Mouse (Mus musculus): ENCODE measurements at regions not wholly inside any gene's neighbourhood (a gene's known extent, or its start where the extent isn't known, plus 50 kb on each side); places are given as distances from the start of the nearest gene placed in this dataset.

- no peaks in the 10 kb centered on the region for H3K79me2 ChIP-seq (replicated peaks; ENCODE audit: control insufficient read depth, insufficient read depth, low read length)
- no peak for TF ChIP-seq EP300 (IDR thresholded peaks at IDR 0.05; ENCODE audit: insufficient read depth, low read depth, low read length)
- TF ChIP-seq POLR2A (IDR thresholded peaks at IDR 0.05; ENCODE audit: insufficient read depth, low read depth, low read length), result no peak
- TF ChIP-seq CTCF (IDR thresholded peaks at IDR 0.05), result no peak
- DNase-seq, result no peak
- H3K27ac ChIP-seq, result no peak overlapping the region
- intact Hi-C loops (cut with DNase I), result no loop called here
- WGBS, result 73% methylated on average over 14 of the region's 14 CpGs
- no peak overlapping the region for H3K4me3 ChIP-seq
- H3K36me3 ChIP-seq (ENCODE audit: control insufficient read depth, insufficient read depth, low read length), result no peaks in the 10 kb centered on the region
- H3K9ac ChIP-seq (ENCODE audit: low read depth, low read length), result no peak overlapping the region
- no peaks in the 10 kb centered on the region for H3K4me1 ChIP-seq (ENCODE audit: control insufficient read depth, insufficient read depth, low read length)
- no peaks in the 10 kb centered on the region for H3K27me3 ChIP-seq (ENCODE audit: control insufficient read depth, insufficient read depth, low read length)
These were observed 128.8 kb upstream of the Hdac4 start for GRCm38 (mm10) chr1:92324091-92324950.

GRCm38 (mm10) chr1:92317131-92317530, 121.6 kb upstream of the Hdac4 start:
- H3K4me1 ChIP-seq (ENCODE audit: control insufficient read depth, insufficient read depth, low read length), result no peaks in the 10 kb centered on the region
- no peaks in the 10 kb centered on the region for H3K79me2 ChIP-seq (replicated peaks; ENCODE audit: control insufficient read depth, insufficient read depth, low read length)
- H3K36me3 ChIP-seq (ENCODE audit: control insufficient read depth, insufficient read depth, low read length), result no peaks in the 10 kb centered on the region
- intact Hi-C loops (cut with DNase I), result no loop called here
- no peaks in the 10 kb centered on the region for H3K27me3 ChIP-seq (ENCODE audit: control insufficient read depth, insufficient read depth, low read length)
- no peak for DNase-seq
- 89% methylated on average over 4 of the region's 4 CpGs for WGBS
- H3K4me3 ChIP-seq, result no peak overlapping the region
- H3K9ac ChIP-seq (ENCODE audit: low read depth, low read length), result no peak overlapping the region
- H3K27ac ChIP-seq, result no peak overlapping the region
- no peak for TF ChIP-seq CTCF (IDR thresholded peaks at IDR 0.05)
- no peak for TF ChIP-seq POLR2A (IDR thresholded peaks at IDR 0.05; ENCODE audit: insufficient read depth, low read depth, low read length)
- TF ChIP-seq EP300 (IDR thresholded peaks at IDR 0.05; ENCODE audit: insufficient read depth, low read depth, low read length), result no peak

- H3K4me1 ChIP-seq (ENCODE audit: control insufficient read depth, insufficient read depth, low read length), result no peaks in the 10 kb centered on the region
These were observed 120.8 kb upstream of the Hdac4 start for GRCm38 (mm10) chr1:92316191-92316723.

GRCm38 (mm10) chr1:92313001-92313597, 117.6 kb upstream of the Hdac4 start:
- Histone ChIP-seq H3K9ac (ENCODE audit: low read depth, low read length) (no peak overlapping the region), H3K36me3 (ENCODE audit: control insufficient read depth, insufficient read depth, low read length) (no peaks in the 10 kb centered on the region), H3K4me3 (no peak overlapping the region), H3K27me3 (ENCODE audit: control insufficient read depth, insufficient read depth, low read length) (no peaks in the 10 kb centered on the region), H3K4me1 (ENCODE audit: control insufficient read depth, insufficient read depth, low read length) (peaks cover 2% of the 10 kb centered on the region; the same call in 1 of the 2 replicates), H3K79me2 (replicated peaks; ENCODE audit: control insufficient read depth, insufficient read depth, low read length) (no peaks in the 10 kb centered on the region), H3K27ac (no peak overlapping the region)
- 87% methylated on average over 16 of the region's 16 CpGs for WGBS
- intact Hi-C loops (cut with DNase I), result no loop called here
- TF ChIP-seq POLR2A (IDR thresholded peaks at IDR 0.05; ENCODE audit: insufficient read depth, low read depth, low read length) (no peak), CTCF (IDR thresholded peaks at IDR 0.05) (no peak), EP300 (IDR thresholded peaks at IDR 0.05; ENCODE audit: insufficient read depth, low read depth, low read length) (no peak)
- no peak for DNase-seq

More at GRCm38 (mm10) chr1:92316191-92316723, 120.8 kb upstream of the Hdac4 start:
- WGBS, result 14% methylated on average over 10 of the region's 10 CpGs
- H3K9ac ChIP-seq (ENCODE audit: low read depth, low read length), result no peak overlapping the region
- no peak overlapping the region for H3K27ac ChIP-seq
- TF ChIP-seq EP300 (IDR thresholded peaks at IDR 0.05; ENCODE audit: insufficient read depth, low read depth, low read length) (no peak), CTCF (IDR thresholded peaks at IDR 0.05) (no peak), POLR2A (IDR thresholded peaks at IDR 0.05; ENCODE audit: insufficient read depth, low read depth, low read length) (no peak)
- intact Hi-C loops (cut with DNase I), result no loop called here
- no peak for DNase-seq
- no peaks in the 10 kb centered on the region for H3K36me3 ChIP-seq (ENCODE audit: control insufficient read depth, insufficient read depth, low read length)
- no peaks in the 10 kb centered on the region for H3K79me2 ChIP-seq (replicated peaks; ENCODE audit: control insufficient read depth, insufficient read depth, low read length)
- H3K4me3 ChIP-seq, result no peak overlapping the region
- H3K27me3 ChIP-seq (ENCODE audit: control insufficient read depth, insufficient read depth, low read length), result no peaks in the 10 kb centered on the region

- H3K4me3 ChIP-seq, result no peak overlapping the region
- no peaks in the 10 kb centered on the region for H3K36me3 ChIP-seq (ENCODE audit: control insufficient read depth, insufficient read depth, low read length)
- no peak for DNase-seq
- H3K4me1 ChIP-seq (ENCODE audit: control insufficient read depth, insufficient read depth, low read length), result peaks cover 2% of the 10 kb centered on the region; the same call in 1 of the 2 replicates
- 69% methylated on average over 2 of the region's 2 CpGs for whole genome bisulfite sequencing
- H3K9ac ChIP-seq (ENCODE audit: low read depth, low read length), result no peak overlapping the region
- intact Hi-C loops (cut with DNase I), result no loop called here
- no peaks in the 10 kb centered on the region for H3K27me3 ChIP-seq (ENCODE audit: control insufficient read depth, insufficient read depth, low read length)
- no peaks in the 10 kb centered on the region for H3K79me2 ChIP-seq (replicated peaks; ENCODE audit: control insufficient read depth, insufficient read depth, low read length)
- peak overlapping the region; percentile 30 for H3K27ac ChIP-seq
- TF ChIP-seq CTCF (IDR thresholded peaks at IDR 0.05) (no peak), POLR2A (IDR thresholded peaks at IDR 0.05; ENCODE audit: insufficient read depth, low read depth, low read length) (no peak), EP300 (IDR thresholded peaks at IDR 0.05; ENCODE audit: insufficient read depth, low read depth, low read length) (no peak)
These were observed 114.4 kb upstream of the Hdac4 start for GRCm38 (mm10) chr1:92309883-92310282.

Data from heart, adult 2 months (tissue).